Mouse (Mus musculus) frontal cortex, postnatal 10 days (tissue): ENCODE measurements around the gene Rnf169.
A peak's percentile ranks its signal among the peaks of the same experiment; 100 is the strongest.

ENCODE experiments used
- DNase-seq, 2 experiments: peaks; one replicate each; pipeline ENCODE4 v3.0.0; 2022; ENCODE audit warnings: low spot score in 2 of 2, mixed read lengths in 1 of 2

Rnf169 gene

DNA sequence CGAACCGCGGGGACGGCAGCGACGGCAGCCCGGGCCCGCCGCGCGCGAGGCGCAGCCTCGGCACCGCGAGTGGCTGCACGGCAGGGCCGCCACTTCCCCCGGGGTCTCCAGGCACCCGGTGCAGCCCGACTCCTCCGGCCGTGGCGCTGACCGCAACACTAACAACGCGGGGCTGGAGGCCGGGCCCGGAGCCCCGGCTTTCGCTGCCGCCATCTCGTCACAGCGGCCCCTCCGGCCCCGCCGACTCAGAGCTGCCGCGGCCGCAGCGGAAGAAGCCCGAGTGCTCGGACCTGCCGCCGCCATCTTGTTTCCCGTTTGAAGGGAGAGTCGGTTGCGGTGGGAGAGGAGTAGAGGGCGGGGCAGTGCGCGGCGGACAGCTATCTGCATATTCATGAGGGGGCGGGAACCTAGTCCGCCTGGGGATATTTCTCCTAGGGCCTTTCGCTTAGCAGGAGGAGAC lies at the start of gene Rnf169:
Gene Rnf169, minus strand, starts transcription at position 317 of the 460 bp plus-strand sequence.
- peak; percentile 90 for DNase-seq

DNA sequence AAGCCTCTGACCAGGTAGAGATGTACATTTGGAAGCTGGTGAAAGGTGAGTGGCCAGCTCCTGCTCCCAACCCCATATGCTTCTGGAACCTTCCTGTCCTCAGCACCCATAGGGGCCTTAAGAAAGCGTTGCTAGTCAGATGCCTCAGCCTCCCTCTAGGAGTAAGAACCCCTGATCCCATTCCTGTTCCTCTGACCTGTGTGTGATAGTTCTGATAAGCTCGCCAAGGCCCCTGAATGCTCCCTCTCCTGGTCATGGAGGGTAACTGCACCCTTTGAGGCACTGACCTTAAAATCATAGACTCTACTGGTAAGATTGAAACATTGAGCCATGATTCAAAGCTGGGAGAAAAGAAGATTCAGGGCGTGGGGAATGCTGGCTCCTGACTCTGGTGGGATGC lies 49.1 kb upstream of the Rnf169 start:
- no peak for DNase-seq

DNA sequence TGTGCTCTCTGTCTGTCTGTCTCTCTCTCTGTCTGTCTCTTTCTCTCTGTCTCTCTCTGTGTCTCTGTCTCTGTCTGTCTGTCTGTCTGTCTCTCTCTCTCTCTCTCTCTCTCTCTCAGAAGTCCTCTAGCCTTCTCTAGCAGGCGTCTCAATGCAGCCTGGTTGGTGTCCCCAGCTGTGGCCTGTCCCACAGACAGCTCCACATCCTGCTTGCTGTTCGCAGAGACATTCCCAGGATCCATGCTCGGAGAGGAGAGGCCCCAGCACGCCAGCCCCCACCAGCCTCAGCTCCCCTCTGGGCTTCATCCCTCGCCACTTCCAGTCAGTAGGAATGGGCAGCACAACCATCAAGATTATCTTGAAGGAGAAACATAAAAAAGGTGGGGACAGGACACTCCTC lies 47.1 kb upstream of the Rnf169 start:
- no peak for DNase-seq

DNA sequence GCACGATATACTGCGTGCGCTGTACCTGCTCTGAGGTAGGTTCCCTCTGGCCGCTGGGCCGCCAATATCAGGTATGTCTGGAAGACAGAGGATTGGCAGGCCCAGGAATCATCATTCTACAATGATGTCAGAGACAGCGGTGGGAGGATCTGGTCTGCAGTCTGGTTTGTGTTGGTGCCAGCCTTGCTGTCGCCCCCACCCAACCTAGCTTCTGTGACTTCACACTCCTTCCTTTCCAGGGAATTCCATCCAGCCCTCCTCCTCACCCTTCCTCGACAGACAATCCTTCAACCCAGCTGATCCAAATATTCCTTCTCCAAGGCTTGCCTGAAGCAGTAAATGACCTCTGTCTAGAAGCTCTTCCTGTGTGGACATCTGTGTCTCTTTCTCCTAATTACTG lies 36.8 kb upstream of the Rnf169 start:
- DNase-seq = no peak

DNA sequence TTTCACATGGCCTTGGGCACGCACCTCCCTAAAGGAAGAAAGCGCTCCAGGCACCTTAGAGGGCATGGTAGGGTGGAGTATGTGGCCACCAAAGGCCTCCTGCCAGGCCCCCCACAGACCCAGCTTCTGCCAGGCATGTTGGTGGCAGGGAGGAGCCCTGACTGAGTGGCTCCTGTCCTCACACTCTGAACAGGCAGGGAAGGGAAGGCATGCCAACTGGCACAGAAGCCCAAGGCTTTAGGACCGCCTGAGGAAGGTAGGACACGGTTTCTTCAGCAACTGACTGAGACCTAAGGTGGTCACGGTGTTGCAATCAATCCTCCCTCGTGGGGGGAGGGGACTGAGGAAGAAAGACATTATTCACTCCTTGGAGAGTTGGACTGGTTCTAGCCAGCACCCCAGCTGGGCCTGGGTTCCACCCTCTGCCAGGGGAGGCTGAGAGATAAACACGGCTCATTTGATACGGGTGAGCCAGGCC lies 33.9 kb upstream of the Rnf169 start:
- DNase-seq = no peak

DNA sequence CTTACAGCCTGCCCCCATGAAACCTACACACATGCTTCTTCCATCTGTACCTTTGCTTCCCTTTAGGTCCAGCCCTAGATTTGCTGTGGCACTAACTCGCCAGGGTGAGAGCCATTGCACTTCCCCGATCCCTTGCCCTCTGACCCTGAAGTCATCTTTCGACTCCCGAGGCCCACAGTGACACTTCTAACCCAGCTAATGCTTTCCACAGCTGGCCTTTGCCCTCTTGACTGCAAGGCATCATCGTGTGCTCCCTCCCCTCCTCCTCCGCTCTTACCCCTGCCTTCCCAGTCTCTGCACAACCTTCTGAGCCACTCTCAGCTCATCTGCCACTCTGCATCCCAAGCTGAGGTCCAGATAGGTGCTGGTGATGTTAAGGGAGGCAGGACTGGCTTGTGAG lies 32.3 kb upstream of the Rnf169 start:
- DNase-seq = no peak

DNA sequence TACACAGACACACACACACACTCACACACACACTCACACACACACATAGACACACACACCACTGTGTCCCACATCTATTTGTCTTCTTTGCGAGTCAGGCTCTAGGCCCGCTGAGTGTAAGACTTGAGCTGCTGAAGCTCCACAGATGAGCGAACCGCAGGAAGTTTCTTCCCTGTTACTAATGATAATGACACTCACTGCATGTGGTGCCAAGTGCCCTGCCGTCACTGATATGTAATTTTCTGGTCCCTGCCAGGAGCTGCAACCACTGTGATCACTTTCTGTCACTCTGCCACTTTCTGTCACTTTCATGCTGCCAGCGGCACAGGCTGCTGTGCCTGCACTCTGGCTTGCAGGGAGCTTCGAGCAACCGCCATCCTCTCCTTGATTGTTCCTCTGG lies 31.8 kb upstream of the Rnf169 start:
- DNase-seq = no peak

DNA sequence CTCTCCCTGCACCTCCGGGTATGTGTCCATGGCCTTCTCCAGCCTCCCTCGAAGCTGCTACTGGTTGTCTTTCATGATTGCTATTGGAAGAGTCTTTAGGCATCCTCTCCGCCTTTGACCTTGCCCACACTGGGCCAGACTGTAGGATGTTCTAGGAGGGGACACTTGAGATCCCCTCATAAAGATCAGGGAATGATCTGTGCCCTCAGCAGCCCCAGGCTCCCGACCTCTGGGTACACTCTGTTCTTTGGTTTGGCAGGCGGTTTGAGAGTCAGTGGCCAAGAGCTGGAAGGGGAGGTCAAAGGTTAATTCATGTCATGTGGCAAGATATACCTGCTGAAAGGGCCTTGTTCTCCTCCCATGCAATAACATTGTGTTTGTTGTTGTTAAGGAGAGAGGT lies 30.5 kb upstream of the Rnf169 start:
- no peak for DNase-seq

DNA sequence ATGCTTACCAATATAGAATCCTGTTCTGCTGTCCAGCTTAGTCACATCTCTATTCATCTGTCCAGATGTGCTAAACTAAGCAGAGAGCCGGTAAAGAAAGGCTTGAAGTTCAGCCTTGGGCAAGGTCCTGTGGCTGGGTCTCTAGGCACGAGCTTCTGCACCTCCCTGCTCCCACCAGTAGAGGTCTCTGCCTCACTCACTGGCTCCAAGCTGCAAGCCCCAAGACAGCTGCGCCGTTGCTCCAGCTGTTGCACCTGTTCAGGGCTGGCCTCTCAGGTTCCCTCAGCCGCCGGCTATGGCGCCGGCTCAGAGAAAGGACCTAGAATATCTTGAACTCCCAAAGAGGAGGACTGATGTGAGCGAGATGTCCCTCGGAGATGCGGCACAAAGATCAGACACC lies 29.4 kb upstream of the Rnf169 start:
- peak in 1 of 2 experiments; percentile 36 for DNase-seq

DNA sequence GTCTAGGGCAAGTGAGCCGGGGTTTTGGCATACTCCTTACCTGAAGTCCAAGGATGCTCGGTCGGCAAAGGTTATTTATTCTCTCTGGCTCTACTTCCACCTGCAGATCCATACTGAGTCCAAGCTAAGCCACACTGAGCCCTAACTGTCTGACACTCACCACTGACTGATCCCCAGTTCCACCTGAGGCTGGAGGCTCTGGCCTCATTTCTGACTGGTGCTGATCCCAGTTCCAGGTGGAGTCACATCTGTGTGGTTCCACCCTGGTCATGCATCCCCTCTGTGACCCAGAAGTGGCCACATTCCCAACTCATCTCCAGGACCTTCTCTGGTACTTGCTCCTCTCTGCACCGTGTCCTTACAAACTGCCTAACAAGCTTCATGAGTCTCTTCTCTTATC lies 28.5 kb upstream of the Rnf169 start:
- no peak for DNase-seq

DNA sequence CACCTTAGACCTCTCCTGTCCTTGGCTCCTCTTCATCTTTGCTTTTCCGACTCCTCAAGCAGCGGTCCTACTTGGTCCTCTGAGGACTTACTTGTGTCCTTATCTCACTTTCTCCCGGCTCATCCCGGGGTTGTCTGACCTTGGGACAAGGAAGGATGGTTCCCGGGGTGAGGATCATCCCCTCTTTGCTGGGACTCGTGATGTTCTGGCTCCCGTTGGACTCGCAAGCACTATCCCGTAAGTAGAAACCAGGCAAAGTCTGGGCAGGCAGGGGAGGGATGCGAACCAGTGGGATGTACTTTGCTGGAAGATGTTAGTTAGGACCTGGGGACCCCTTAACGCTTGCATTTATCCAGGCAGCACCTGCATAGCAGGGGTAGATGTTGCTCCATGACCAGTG lies 26.2 kb upstream of the Rnf169 start:
- DNase-seq = no peak

DNA sequence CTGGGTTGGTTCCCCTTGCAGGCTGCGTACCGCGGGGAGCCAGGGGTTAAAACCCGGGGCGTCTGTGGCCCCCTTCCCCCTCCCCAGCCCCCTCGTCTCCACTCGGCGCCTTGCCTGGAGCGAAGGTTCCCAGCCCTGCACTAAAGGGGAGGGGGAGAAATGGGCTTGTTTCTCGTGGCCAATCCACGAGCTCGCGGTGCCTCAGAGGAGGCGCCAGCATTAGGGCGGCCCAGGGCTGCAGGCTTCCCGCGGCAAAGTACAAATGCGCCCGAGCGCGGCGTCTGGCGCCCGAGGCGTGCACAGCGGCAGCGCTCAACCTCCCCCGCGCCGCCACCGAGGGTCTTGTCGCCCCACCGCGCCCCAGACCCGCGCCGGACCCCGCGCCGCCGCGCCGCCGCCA lies 25.5 kb upstream of the Rnf169 start, which contains the start of gene Chrdl2:
Gene Chrdl2, plus strand, starts transcription at position 383 of the 400 bp plus-strand sequence.
- peak in 1 of 2 experiments; percentile 33 for DNase-seq

DNA sequence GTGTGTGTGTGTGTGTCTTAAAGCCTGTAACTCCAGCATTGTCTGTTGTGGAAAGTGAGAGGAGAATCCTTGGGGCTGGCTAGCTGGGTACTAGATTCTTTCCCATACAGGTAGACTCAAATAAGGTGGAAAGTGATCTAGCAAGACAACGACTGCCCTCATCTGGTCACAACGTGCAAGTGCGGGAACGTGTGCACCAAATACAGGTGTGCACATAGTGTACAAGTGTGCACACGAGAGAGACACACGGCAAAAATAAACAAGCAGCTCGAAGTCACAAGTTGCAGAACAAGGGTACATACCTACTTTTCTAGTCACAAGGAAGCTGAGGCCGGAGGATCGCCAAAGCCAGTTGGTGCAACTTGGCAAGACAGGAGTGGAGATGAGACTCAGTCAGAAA lies 23.5 kb upstream of the Rnf169 start:
- no peak for DNase-seq

DNA sequence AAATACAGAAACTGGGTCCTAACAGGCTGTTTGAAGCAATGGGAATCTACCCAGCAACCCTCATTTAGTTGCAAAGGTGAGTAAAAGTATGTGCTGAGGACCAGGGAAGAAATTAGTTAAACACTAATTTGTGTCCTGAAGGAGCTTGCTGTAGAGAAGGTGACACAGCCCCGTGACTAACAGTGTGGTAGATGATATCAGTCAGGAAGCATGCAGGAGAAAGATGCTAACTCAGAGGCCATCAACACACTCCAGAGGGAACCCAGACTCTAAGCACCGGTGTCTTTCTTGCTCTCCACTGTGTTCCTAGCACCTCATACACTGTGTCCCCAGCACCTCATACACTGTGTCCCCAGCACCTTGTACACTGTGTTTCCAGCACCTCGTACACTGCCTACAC lies 18.4 kb upstream of the Rnf169 start:
- no peak for DNase-seq

DNA sequence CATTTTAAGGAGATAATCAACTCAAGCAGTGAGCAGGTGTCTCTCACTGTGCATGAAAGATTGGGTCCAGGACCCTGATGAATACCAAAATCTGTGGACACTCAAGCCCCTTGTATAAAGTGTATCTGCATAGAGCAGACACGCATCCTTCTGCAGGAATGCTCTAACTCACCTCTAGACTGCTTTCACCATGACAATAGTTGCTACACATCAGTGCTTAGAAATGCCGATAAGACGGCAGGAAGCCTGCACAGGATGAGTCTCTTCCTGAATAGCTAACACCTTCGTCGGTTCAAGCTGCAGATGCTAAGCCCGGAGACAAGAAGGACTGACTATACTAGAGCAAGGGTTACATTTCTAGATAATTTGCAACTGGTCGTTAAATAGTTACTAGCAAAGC lies 14.9 kb upstream of the Rnf169 start:
- DNase-seq = no peak

DNA sequence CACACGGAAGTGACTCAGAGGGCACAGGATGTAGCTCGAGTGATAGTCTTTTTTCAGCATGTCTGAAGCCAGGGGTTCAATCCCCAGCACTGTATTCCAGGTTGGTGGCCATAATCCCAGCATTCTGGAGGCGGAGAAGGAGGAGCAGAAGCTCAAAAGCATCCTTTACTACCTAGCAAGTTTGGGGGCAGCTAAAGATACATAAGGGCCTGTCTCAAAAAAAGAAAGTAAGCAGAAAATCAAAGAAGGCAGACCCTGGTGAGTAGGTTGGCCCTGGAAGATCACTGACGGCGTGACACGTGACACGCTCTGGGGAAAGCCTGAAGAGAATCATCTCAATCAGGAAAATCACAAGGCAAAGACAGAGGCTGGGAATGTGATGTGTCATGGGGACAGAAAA lies 12.9 kb upstream of the Rnf169 start:
- DNase-seq = no peak

DNA sequence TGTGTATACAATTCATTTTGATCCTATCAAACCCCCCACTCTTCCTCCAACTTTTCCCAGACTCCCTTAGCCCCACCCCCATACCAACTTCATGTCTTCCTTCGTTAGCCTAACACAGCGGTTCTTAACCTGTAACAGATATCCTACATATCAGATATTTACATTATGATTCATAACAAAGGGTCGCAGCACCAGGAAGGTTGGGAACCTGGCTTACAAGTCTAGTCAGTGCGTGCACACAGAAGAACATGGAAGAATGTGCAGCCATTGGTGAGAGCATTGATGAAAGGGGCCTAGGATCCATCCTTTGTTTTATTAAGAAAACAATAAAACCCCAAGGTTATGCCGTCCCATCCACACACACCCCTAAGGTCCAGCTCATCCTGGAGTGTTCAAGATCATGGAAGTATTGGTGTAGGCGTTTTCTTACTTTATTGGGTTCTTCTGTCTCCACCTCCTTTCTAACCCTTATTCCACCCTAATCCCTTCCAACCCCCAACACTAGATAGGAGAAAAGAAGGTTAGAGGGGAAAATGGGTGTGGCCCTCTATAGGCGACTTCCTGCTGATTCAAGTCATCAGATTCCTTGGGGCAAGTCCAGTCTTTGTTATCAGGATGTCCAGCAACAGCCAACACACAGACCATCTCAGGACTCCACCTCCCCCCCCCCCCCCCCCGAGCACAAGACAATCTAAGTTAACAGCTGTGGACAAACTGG lies 10.9 kb upstream of the Rnf169 start:
- DNase-seq = no peak

DNA sequence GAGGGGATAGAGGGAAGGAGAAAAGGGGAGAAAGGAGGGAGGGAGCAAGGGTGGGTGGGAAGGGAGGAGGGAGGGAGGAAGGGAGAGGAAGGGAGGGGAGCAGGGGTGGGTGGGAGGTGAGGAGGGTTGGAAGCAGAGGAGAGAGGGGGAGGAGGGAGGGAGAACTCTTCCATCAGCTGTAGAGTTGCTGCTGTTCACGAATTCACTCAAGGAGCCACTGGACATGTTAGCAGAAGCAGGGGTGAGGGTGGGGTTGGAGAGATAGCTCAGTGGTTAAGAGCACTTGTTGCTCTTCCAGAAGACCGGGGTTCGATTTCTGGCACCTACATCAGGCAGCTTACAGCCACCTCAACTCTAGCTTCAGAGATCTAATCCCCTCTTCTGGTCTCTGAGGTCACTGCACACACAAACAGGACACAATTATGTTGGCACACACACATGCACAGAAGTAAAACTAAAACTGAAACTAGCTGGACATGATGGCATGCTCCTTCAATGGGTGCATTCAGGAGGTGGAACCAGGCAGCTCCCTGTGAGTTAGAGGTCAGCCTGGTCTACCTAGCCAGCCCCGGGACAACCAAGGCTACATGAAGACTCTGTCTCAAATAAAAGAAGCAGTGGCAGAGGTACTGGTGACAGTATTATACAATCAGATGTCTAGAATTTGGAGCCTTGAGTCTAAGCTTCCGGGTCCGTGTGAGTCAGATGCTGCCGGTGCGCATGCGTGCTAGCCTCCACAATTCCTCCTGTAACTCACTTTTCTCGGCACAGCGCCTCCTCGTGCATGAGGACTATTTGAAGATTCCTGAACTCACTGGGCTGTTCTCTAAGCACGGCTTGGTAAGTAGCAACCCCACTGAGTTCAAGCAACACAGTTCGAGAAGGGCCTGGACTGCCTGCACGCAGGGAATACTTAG lies 9.9 kb upstream of the Rnf169 start:
- DNase-seq = no peak

DNA sequence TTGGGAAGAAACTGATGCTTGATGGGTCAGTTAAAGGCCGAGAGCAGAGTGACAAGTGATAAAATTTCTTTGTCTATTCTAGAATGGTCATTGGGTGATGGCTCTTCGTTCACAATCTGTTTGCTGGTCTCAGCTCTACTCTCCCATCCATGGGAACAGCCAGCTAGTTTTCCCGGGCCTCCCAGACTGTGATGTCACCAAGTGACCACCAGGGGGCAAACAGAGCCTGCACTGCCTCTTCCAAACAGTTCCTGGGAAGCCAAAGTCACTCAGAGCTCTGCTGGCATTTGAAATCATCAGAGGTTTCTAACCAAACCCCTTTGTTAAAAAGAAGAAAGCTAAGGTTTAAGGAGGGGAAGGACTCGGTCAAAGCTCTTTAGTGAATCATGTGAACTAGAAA lies 8.5 kb upstream of the Rnf169 start:
- peak in 1 of 2 experiments; percentile 74 for DNase-seq

DNA sequence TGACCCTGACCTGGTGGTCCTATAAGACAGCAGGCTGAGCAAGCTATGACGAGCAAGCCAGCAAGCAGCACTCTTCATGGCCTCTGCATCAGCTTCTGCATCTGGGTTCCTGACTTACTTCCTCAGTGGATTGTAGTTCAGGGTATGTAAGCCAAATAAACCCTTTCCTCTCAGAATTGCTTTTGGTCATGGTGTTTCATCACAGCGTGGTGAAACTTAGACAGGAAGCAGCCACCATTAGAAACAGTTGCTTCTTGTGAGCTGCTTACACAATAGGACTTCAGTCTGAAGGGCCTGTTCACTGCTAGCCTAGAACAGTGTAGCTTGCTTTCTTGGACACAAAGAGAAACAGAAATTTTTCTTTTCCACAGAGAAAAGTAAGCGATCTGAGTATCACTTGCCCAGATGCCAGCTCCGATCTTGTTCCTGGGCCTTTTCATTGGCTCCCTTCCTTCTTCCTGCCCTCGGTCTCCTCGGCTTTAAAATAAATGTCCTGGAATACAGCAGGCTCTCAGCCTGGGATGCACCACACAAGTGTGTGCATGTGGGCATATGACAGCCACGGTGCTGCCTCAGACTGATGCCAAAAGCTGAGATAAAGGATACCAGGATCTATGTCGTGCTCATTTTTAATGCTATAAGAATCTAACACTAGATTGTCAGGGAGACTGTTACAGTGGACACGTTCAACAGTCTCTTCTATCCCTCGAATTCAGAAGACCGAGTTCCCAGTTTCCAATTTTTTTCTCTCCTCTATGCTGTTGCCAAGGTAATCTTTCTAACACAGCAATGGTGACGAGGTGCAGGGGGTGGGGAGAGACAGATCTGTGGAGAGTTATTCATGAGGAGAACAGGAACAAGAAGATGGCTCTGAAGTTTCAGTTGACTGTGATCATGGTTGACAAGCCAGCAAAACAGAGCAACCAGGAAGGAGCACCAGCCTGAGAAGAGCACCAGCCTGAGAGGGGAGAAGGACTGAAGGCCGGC lies 2.3 kb upstream of the Rnf169 start:
- DNase-seq = peak in 1 of 2 experiments; percentile 66

DNA sequence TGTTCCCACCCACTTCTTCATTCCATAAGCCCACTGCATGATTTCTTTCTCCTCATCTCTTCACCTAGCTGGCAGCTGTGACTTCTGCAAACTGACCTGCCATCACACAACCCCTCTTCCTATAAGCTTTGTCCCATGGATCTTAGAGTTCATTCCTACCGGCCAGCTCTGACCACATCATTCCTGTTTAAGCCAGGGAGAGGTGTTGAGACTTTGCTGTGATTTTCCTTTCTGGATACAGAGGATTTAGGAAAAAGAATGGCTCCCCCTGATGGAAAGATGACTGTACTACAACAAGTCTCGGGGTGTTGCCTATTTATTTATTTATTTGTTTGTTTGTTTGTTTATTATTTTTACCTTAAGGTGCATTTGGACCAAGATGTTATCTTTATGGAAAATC lies 1.1 kb upstream of the Rnf169 start:
- DNase-seq = no peak
